Mouse (Mus musculus): ENCODE measurements at regions not wholly inside any gene's neighbourhood (a gene's known extent, or its start where the extent isn't known, plus 50 kb on each side); places are given as distances from the start of the nearest gene placed in this dataset.
A peak's percentile ranks its signal among the peaks of the same experiment; 100 is the strongest.

- ATAC-seq (replicated peaks; ENCODE audit: low FRiP score): no peak
Observed at GRCm38 (mm10) chr16:93092796-93093195, 266.8 kb upstream of the Runx1 start.

DNA sequence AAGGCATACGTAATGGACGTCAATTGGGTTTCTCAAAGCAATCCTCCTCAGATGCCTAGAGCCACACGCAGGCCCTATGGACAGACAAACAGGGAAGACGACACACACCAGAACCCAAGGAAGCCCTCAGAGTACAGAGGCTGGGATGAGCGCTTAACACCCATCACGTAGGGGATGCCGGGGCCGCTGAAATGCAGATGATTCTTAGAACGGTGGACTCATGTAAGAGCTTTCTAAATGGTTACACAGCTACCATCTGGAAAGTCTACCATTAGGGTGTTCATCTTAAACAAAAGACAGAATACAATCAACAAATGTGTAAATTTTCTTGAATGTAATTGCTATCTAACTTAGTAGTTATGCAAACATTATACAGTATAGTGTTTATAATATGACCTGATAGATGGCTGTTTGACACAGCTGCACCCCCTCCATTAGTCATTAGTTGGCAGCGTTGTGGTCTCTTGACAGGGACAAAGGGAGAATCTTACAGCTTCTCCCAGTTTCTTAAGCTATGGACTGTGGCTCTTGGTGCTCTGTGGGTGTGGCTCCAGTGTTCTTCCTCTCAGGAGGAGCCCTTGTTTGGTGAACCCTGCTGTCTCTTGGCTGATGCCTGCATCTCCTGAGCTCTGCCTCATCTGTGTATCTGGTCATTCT is 259.4 kb upstream of the Runx1 start:
- no peak for ATAC-seq (replicated peaks; ENCODE audit: low FRiP score)
- no peak overlapping the region for H3K4me2 ChIP-seq
- no peak overlapping the region for H3K27ac ChIP-seq
- H3K9ac ChIP-seq: no peak overlapping the region
- H3K27me3 ChIP-seq: peaks cover 12% of the 10 kb centered on the region; the same call in 1 of the 2 replicates
- H3K36me3 ChIP-seq: no peaks in the 10 kb centered on the region
- 91% methylated on average over 10 of the region's 10 CpGs for WGBS
- no peak overlapping the region for H3K4me3 ChIP-seq (replicated peaks)
- peaks cover 5% of the 10 kb centered on the region; the same call in 1 of the 2 replicates for H3K4me1 ChIP-seq
- no peaks in the 10 kb centered on the region for H3K9me3 ChIP-seq (replicated peaks)

More at GRCm38 (mm10) chr16:93092796-93093195, 266.8 kb upstream of the Runx1 start:
- WGBS: 46% methylated on average over 7 of the region's 7 CpGs
- Histone ChIP-seq H3K4me3 (replicated peaks) (no peak overlapping the region), H3K4me2 (no peak overlapping the region), H3K9ac (no peak overlapping the region), H3K9me3 (replicated peaks) (no peaks in the 10 kb centered on the region), H3K27ac (no peak overlapping the region), H3K27me3 (no peaks in the 10 kb centered on the region), H3K4me1 (0 out of 2 replicates have a peak, but pooled peaks cover 3% of the 10 kb centered on the region), H3K36me3 (no peaks in the 10 kb centered on the region)

GRCm38 (mm10) chr16:93083756-93084155 is 257.8 kb upstream of the Runx1 start:
- Histone ChIP-seq H3K9ac (no peak overlapping the region), H3K4me2 (no peak overlapping the region), H3K4me1 (peaks cover 20% of the 10 kb centered on the region), H3K27ac (no peak overlapping the region), H3K27me3 (peaks cover 12% of the 10 kb centered on the region; the same call in 1 of the 2 replicates), H3K4me3 (replicated peaks) (no peak overlapping the region), H3K36me3 (no peaks in the 10 kb centered on the region), H3K9me3 (replicated peaks) (no peaks in the 10 kb centered on the region)
- ATAC-seq (replicated peaks; ENCODE audit: low FRiP score): no peak
- 74% methylated on average over 2 of the region's 2 CpGs for WGBS

GRCm38 (mm10) chr16:93083142-93083541 is 257.2 kb upstream of the Runx1 start:
- ATAC-seq (replicated peaks; ENCODE audit: low FRiP score): no peak

GRCm38 (mm10) chr16:93081533-93081932 is 255.6 kb upstream of the Runx1 start:
- 86% methylated on average over 2 of the region's 2 CpGs for WGBS

More at GRCm38 (mm10) chr16:93083142-93083541, 257.2 kb upstream of the Runx1 start:
- Histone ChIP-seq H3K36me3 (no peaks in the 10 kb centered on the region), H3K4me3 (replicated peaks) (no peak overlapping the region), H3K9me3 (replicated peaks) (no peaks in the 10 kb centered on the region), H3K27me3 (peaks cover 12% of the 10 kb centered on the region; the same call in 1 of the 2 replicates), H3K27ac (no peak overlapping the region), H3K4me2 (no peak overlapping the region), H3K9ac (no peak overlapping the region), H3K4me1 (peaks cover 21% of the 10 kb centered on the region)
- 59% methylated on average over 1 of the region's 1 CpGs for WGBS

DNA sequence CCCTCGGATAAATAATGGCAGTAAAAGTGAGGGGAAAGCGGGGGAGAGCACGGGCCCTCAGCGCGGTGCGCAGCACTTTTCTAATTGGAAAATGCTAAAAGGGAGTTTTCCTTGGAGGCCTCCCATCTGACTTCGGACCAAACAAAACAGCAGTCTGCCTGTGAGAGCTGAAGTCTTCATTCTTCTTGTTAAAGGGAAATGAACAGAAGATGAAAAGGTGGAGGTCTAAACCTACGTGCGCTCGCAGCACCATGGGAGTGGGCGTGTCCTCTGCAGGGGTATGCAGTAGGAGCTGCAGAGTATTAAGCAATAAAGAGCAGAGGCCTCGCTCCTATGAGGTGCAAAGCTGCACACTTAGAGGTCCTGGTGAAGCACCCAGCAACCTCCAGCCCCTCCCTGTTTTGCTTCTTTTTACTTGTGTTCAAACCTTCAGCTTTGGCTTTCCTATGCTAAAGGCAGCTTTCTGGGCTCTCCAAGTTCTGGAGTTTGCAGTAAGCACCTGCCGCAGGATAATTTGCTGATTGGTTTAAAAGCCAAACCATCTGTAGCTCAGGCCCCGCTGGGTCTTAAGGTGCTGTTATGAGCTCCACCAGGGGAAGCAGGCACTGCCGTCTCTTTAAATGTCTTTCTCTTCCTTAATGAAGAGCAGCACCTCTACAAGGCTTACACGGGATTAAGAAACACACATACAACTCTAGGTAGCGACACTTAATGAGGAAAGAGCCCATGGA is 253.9 kb upstream of the Runx1 start:
- Histone ChIP-seq H3K9ac (no peak overlapping the region), H3K36me3 (no peaks in the 10 kb centered on the region), H3K27ac (peak overlapping the region; percentile 45), H3K4me1 (peaks cover 21% of the 10 kb centered on the region), H3K27me3 (peaks cover 18% of the 10 kb centered on the region), H3K4me3 (replicated peaks) (peak overlapping the region; percentile 27), H3K4me2 (peak overlapping the region; percentile 56), H3K9me3 (replicated peaks) (no peaks in the 10 kb centered on the region)
- 23% methylated on average over 17 of the region's 17 CpGs for WGBS
- peak; percentile 76 for ATAC-seq (replicated peaks; ENCODE audit: low FRiP score)

More at GRCm38 (mm10) chr16:93081533-93081932, 255.6 kb upstream of the Runx1 start:
- no peak overlapping the region for H3K27ac ChIP-seq
- no peaks in the 10 kb centered on the region for H3K36me3 ChIP-seq
- peaks cover 21% of the 10 kb centered on the region for H3K4me1 ChIP-seq
- no peak overlapping the region for H3K9ac ChIP-seq
- no peak for ATAC-seq (replicated peaks; ENCODE audit: low FRiP score)
- no peak overlapping the region for H3K4me2 ChIP-seq
- H3K9me3 ChIP-seq (replicated peaks): no peaks in the 10 kb centered on the region
- no peak overlapping the region for H3K4me3 ChIP-seq (replicated peaks)
- peaks cover 13% of the 10 kb centered on the region; the same call in 1 of the 2 replicates for H3K27me3 ChIP-seq

- Histone ChIP-seq H3K36me3 (no peaks in the 10 kb centered on the region), H3K4me1 (peaks cover 21% of the 10 kb centered on the region), H3K4me3 (replicated peaks) (no peak overlapping the region), H3K27ac (peak overlapping the region; percentile 45; the same call in 1 of the 2 replicates), H3K4me2 (peak overlapping the region; percentile 56), H3K9me3 (replicated peaks) (no peaks in the 10 kb centered on the region), H3K9ac (no peak overlapping the region), H3K27me3 (peaks cover 18% of the 10 kb centered on the region)
- WGBS: 59% methylated on average over 3 of the region's 3 CpGs
- no peak for ATAC-seq (replicated peaks; ENCODE audit: low FRiP score)
Observed at GRCm38 (mm10) chr16:93078909-93079308, 253.0 kb upstream of the Runx1 start.

DNA sequence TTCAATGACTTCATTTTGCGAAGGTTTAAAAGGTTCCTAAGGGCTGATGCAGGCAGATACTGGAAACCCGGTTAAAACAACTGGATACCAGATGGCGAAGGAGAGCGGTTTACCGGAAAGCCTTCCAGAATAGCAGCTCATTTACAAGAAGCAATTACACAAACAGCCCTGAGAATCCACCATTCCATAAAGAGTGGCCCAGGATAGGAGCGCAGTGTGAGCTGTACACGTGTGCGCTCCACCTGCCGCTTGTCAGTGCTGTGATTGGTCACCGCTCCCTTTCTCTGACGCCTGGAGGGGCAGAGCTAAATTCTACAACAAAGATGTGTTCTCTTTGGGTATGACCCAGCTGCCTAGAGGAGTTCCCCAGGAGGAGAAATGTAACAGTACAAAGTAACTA is 249.5 kb upstream of the Runx1 start:
- 81% methylated on average over 11 of the region's 11 CpGs for WGBS
- ATAC-seq (replicated peaks; ENCODE audit: low FRiP score): no peak
- no peak overlapping the region for H3K27ac ChIP-seq
- peaks cover 10% of the 10 kb centered on the region; the same call in 1 of the 2 replicates for H3K27me3 ChIP-seq
- H3K4me2 ChIP-seq: no peak overlapping the region
- no peak overlapping the region for H3K9ac ChIP-seq
- H3K36me3 ChIP-seq: no peaks in the 10 kb centered on the region
- no peak overlapping the region for H3K4me3 ChIP-seq (replicated peaks)
- no peaks in the 10 kb centered on the region for H3K9me3 ChIP-seq (replicated peaks)
- peaks cover 20% of the 10 kb centered on the region for H3K4me1 ChIP-seq

GRCm38 (mm10) chr16:93072156-93072555 is 246.2 kb upstream of the Runx1 start:
- no peak overlapping the region for H3K4me3 ChIP-seq (replicated peaks)
- no peaks in the 10 kb centered on the region for H3K36me3 ChIP-seq
- H3K27me3 ChIP-seq: peaks cover 10% of the 10 kb centered on the region; the same call in 1 of the 2 replicates
- H3K27ac ChIP-seq: no peak overlapping the region; the same call in 1 of the 2 replicates
- no peak overlapping the region for H3K9ac ChIP-seq
- 46% methylated on average over 6 of the region's 6 CpGs for WGBS
- no peak for ATAC-seq (replicated peaks; ENCODE audit: low FRiP score)
- 0 out of 2 replicates have a peak, but pooled peaks cover 3% of the 10 kb centered on the region for H3K4me1 ChIP-seq
- H3K4me2 ChIP-seq: no peak overlapping the region
- no peaks in the 10 kb centered on the region for H3K9me3 ChIP-seq (replicated peaks)

- Histone ChIP-seq H3K9ac (no peak overlapping the region), H3K27me3 (peaks cover 10% of the 10 kb centered on the region; the same call in 1 of the 2 replicates), H3K27ac (no peak overlapping the region; the same call in 1 of the 2 replicates), H3K36me3 (no peaks in the 10 kb centered on the region), H3K4me2 (no peak overlapping the region), H3K4me1 (0 out of 2 replicates have a peak, but pooled peaks cover 3% of the 10 kb centered on the region), H3K9me3 (replicated peaks) (no peaks in the 10 kb centered on the region), H3K4me3 (replicated peaks) (no peak overlapping the region)
- 63% methylated on average over 6 of the region's 6 CpGs for WGBS
- no peak for ATAC-seq (replicated peaks; ENCODE audit: low FRiP score)
Observed at GRCm38 (mm10) chr16:93071726-93072125, 245.8 kb upstream of the Runx1 start.

- no peaks in the 10 kb centered on the region for H3K36me3 ChIP-seq
- no peaks in the 10 kb centered on the region for H3K9me3 ChIP-seq (replicated peaks)
- no peak overlapping the region for H3K4me3 ChIP-seq (replicated peaks)
- H3K9ac ChIP-seq: no peak overlapping the region
- WGBS: 91% methylated on average over 2 of the region's 2 CpGs
- H3K27me3 ChIP-seq: no peaks in the 10 kb centered on the region
- H3K4me1 ChIP-seq: no peaks in the 10 kb centered on the region
- no peak for ATAC-seq (replicated peaks; ENCODE audit: low FRiP score)
- no peak overlapping the region for H3K4me2 ChIP-seq
- H3K27ac ChIP-seq: no peak overlapping the region
Observed at GRCm38 (mm10) chr16:93066821-93067220, 240.9 kb upstream of the Runx1 start.

All from kidney, embryonic 15.5 days (tissue).